Mouse (Mus musculus) forebrain, postnatal 0 days (tissue): ENCODE measurements around the gene Iqcb1. TPM values are rescaled to one million over a fixed set of nuclear protein-coding genes. Genes with fewer than 3 reads are reported as not detected.

Experiments
- ATAC-seq: fragments of 200-750 bp; cut with Nextera tagmentation; 2 replicates; pipeline ENCODE4 v1.8.0; 2017; ENCODE audit warnings: mild to moderate bottlenecking, moderate library complexity
- DNase-seq: peaks from one replicate; pipeline ENCODE4 v3.0.0-alpha.2; 2015
- H3K27ac ChIP-seq: fragments of 300-500 bp; sonication (generic); 2 replicates; pipeline ENCODE4 v1.5.1; 2014; ENCODE audit warnings: low read depth, mild to moderate bottlenecking, antibody characterized with exemption, low read length, moderate library complexity, mixed read lengths
- H3K27me3 ChIP-seq: fragments of 300-500 bp; sonication (generic); 2 replicates; pipeline ENCODE4 v1.6.1; 2014; ENCODE audit warnings: mild to moderate bottlenecking, low read length, mixed read lengths; ENCODE audit not compliant: insufficient read depth
- H3K36me3 ChIP-seq: fragments of 300-500 bp; sonication (generic); 2 replicates; pipeline ENCODE4 v1.6.1; 2014; ENCODE audit warnings: mild to moderate bottlenecking, moderate library complexity; ENCODE audit not compliant: insufficient read depth
- H3K4me1 ChIP-seq: fragments of 300-500 bp; sonication (generic); 2 replicates; pipeline ENCODE4 v1.6.1; 2014; ENCODE audit warnings: antibody characterized with exemption; ENCODE audit not compliant: insufficient read depth
- H3K4me2 ChIP-seq: fragments of 300-500 bp; sonication (generic); 2 replicates; pipeline ENCODE4 v1.6.1; 2014; ENCODE audit warnings: low read depth, mild to moderate bottlenecking, moderate library complexity
- H3K4me3 ChIP-seq: fragments of 300-500 bp; sonication (generic); 2 replicates; pipeline ENCODE4 v1.5.1; 2014; ENCODE audit warnings: low read depth, low read length, mixed read lengths
- H3K9ac ChIP-seq: fragments of 300-500 bp; sonication (generic); 2 replicates; pipeline ENCODE4 v1.6.1; 2014; ENCODE audit warnings: mild to moderate bottlenecking
- H3K9me3 ChIP-seq: fragments of 300-500 bp; sonication (generic); 2 replicates; pipeline ENCODE4 v1.6.1; 2016; ENCODE audit warnings: low read length
- CTCF ChIP-seq: sonication (generic); IDR thresholded peaks from 2 replicates; pipeline ENCODE4 v1.5.1; 2016; ENCODE audit warnings: antibody characterized with exemption, control low read depth, low read depth
- WGBS: fragments of 180-500 bp; shearing (Covaris S2); extraction: QIAGEN DNeasy Blood & Tissue Kit; methylation state at CpG from one replicate; pipeline ENCODE4 v1.1.7; 2014; 5-methylcytosine and 5-hydroxymethylcytosine counted together
- polyA plus RNA-seq: library from polyadenylated mRNA; unstranded; fragments of >200 nt; fragmentation: Nextera tagmentation; extraction: Ambion mirVana; gene quantifications from 2 replicates; pipeline ENCODE4 v1.2.1, GENCODE M21; 2015
- total RNA-seq: library from RNA; depleted of rRNA; stranded (reverse); fragments of >200 nt; gene quantifications from 2 replicates; pipeline ENCODE4 v1.2.3, GENCODE M21; 2014; rRNA removed

Gene Iqcb1
- total RNA-seq, result 25.1 and 26.0 TPM in 2 replicates
- polyA plus RNA-seq, result 40.7 and 66.0 TPM in 2 replicates

GRCm38 (mm10) chr16:36828054-36828786 lies at the start of gene Iqcb1:
TSS of gene Iqcb1 (plus strand) at chr16:36828385.
- H3K27ac ChIP-seq, result peak within 1 kb of the TSS; percentile 79
- 2% methylated on average over 62 of the region's 64 CpGs for WGBS

DNA sequence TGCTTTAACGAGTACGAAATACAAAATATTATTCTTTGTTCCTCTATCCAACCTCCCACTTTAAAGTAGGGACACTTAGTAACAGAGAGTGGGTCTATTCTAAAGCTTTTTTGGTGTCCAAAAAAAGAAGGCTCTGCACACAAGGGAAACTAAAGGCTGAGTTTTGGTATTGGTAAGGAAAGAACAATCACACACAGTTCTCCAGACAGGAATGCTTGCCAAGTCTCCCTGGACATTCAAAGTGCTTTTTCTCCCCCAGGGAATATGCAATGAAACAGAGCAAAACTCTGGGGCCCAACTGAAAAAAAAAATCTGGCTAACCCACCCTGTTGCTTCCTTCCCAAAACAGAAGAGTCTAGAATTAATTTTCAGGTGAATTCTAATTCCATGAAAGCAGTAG lies 44.0 kb upstream of the Iqcb1 start:
- Histone ChIP-seq H3K9me3 (no peaks in the 10 kb centered on the region), H3K9ac (no peak overlapping the region), H3K4me1 (no peaks in the 10 kb centered on the region; the same call in 1 of the 2 replicates), H3K27me3 (no peaks in the 10 kb centered on the region), H3K4me2 (peak overlapping the region; percentile 26; the same call in 1 of the 2 replicates), H3K27ac (0 out of 2 replicates have a peak overlapping the region, but pooled peaks have one; percentile 29), H3K4me3 (peak overlapping the region; percentile 27), H3K36me3 (no peaks in the 10 kb centered on the region)
- ATAC-seq (no peak), DNase-seq (no peak)
- TF ChIP-seq CTCF, result no peak
- 25% methylated on average over 2 of the region's 2 CpGs for WGBS

More at GRCm38 (mm10) chr16:36828054-36828786, at the start of gene Iqcb1:
- Histone ChIP-seq H3K36me3 (no peaks in the 10 kb centered on the region), H3K4me3 (peak within 1 kb of the TSS; percentile 76), H3K9me3 (no peaks in the 10 kb centered on the region), H3K27me3 (peaks cover 3% of the 10 kb centered on the region; the same call in 1 of the 2 replicates), H3K4me1 (peaks cover 11% of the 10 kb centered on the region), H3K9ac (peak within 1 kb of the TSS; percentile 95), H3K4me2 (peak within 1 kb of the TSS; percentile 82)
- TF ChIP-seq CTCF, result no peak
- DNase-seq (peak; percentile 88), ATAC-seq (peak; percentile 99)

DNA sequence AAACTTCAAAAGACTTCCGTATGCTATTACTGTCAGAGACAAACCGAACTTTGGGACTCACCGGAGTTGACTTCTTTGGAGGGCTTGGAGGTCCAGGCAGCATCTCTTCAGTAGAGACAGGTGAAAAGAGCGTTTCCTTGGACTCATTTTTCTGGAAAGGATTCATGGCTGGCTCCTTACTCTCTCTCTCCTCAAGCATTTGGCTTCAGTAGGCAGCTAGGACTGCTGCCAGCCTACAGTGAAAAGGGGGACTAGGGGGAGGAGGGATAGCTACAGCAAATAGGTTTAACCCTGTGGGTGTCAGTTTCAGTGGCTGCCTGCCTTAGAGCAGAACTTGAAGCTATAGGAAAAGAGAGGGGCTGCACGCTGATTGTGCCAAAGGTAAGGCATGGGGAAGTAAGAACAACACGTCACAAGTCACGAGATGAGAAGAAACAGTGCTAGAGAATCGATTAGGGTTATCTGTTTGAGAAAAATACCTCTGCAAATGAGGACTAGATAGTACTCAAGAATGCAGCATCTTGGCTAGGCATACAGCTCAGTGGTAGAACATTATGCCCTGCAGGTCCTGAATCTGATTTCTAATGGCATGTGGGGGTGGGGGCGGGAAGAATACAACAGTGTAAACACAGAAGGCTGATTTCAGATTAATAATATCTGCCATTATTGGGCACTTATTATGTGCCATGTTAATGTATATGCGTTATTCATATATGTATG lies 43.4 kb upstream of the Iqcb1 start, which contains the start of gene Slc15a2:
Gene Slc15a2 (minus strand): TSS at position 369 of the 720 bp plus-strand sequence.
- 33% methylated on average over 10 of the region's 10 CpGs for WGBS
- Histone ChIP-seq H3K27me3 (no peaks in the 10 kb centered on the region), H3K9ac (no peak within 1 kb of the TSS), H3K9me3 (no peaks in the 10 kb centered on the region), H3K4me3 (peak within 1 kb of the TSS; percentile 27), H3K27ac (0 out of 2 replicates have a peak within 1 kb of the TSS, but pooled peaks have one; percentile 29), H3K4me1 (no peaks in the 10 kb centered on the region; the same call in 1 of the 2 replicates), H3K4me2 (peak within 1 kb of the TSS; percentile 26), H3K36me3 (no peaks in the 10 kb centered on the region)
- TF ChIP-seq CTCF, result no peak
- ATAC-seq (peak; percentile 84), DNase-seq (peak; percentile 87)

DNA sequence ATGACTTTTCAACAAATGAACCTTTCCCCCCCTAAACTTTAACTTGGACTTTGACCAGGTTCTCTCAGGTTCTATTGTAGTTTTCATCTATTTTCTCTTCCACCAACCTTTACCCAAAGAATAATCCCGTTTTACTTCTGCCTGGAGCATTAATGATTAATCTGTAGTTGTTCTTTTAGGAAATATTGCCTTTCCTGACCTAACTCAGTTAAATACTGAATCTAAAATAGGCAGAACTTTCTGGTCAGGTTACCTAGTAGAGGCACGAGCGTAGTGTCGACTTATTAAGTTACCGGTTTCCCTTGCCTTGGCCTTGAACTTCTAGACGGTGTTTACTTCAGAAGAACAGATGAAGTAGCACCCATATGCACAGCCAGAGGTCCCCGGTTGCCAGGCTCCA lies 41.7 kb upstream of the Iqcb1 start:
- no peak overlapping the region for H3K4me3 ChIP-seq
- DNase-seq, result no peak
- H3K9ac ChIP-seq, result no peak overlapping the region
- no peaks in the 10 kb centered on the region for H3K27me3 ChIP-seq
- H3K4me2 ChIP-seq, result no peak overlapping the region
- no peaks in the 10 kb centered on the region; the same call in 1 of the 2 replicates for H3K4me1 ChIP-seq
- ATAC-seq, result no peak
- WGBS, result 88% methylated on average over 7 of the region's 7 CpGs
- H3K36me3 ChIP-seq, result no peaks in the 10 kb centered on the region
- H3K27ac ChIP-seq, result no peak overlapping the region
- no peak for TF ChIP-seq CTCF
- no peaks in the 10 kb centered on the region for H3K9me3 ChIP-seq

DNA sequence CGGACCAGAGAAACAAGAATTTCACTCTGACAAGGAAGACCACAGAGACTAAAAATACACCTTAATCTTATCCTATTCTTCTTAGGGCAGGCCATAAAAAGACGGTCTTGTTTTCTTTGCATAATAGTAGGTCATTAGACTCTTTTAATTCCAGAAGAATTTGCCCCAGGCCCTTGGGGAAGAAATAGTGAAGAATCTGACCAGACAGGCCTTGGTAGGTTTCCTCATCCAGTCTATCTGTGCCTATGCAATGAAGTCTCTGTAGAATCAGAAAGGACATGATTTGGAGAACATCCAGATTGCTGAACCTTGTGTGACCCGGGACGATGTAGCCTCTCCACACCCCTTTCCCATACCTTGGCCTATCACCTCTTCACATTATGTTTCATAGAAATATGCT lies 38.0 kb upstream of the Iqcb1 start:
- TF ChIP-seq CTCF, result no peak
- no peak overlapping the region for H3K4me3 ChIP-seq
- no peaks in the 10 kb centered on the region for H3K36me3 ChIP-seq
- H3K27ac ChIP-seq, result no peak overlapping the region
- H3K27me3 ChIP-seq, result no peaks in the 10 kb centered on the region
- ATAC-seq (no peak), DNase-seq (no peak)
- 93% methylated on average over 4 of the region's 4 CpGs for WGBS
- no peak overlapping the region for H3K9ac ChIP-seq
- H3K4me1 ChIP-seq, result no peaks in the 10 kb centered on the region
- H3K9me3 ChIP-seq, result no peaks in the 10 kb centered on the region
- no peak overlapping the region for H3K4me2 ChIP-seq

- Histone ChIP-seq H3K9ac (no peak overlapping the region), H3K4me3 (no peak overlapping the region), H3K9me3 (no peaks in the 10 kb centered on the region), H3K36me3 (no peaks in the 10 kb centered on the region), H3K4me2 (no peak overlapping the region), H3K4me1 (no peaks in the 10 kb centered on the region), H3K27ac (no peak overlapping the region), H3K27me3 (no peaks in the 10 kb centered on the region)
- TF ChIP-seq CTCF, result no peak
- ATAC-seq, result no peak
- no peak for DNase-seq
- 87% methylated on average over 2 of the region's 2 CpGs for WGBS
These were observed 33.2 kb upstream of the Iqcb1 start for GRCm38 (mm10) chr16:36794976-36795375.

DNA sequence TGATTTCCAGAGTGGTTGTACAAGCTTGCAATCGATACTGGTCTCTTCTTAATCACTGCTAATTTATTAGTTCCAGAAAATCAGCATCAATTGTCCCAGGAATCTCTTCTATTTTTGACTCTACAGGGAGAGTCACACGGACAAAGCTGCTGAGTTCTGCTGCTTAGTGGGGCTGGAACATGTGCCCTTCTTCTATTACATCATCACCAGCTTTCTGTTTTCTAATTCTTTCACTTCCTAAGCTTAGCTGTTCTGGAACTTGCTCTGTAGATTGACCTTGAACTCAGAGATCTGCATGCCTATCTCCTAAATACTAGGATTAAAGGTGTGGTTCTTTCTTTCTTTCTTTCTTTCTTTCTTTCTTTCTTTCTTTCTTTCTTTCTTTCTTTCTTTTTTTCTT lies 29.9 kb upstream of the Iqcb1 start:
- H3K9ac ChIP-seq, result no peak overlapping the region
- DNase-seq, result no peak
- no peaks in the 10 kb centered on the region for H3K4me1 ChIP-seq
- no peak overlapping the region for H3K4me2 ChIP-seq
- no peaks in the 10 kb centered on the region for H3K27me3 ChIP-seq
- whole genome bisulfite sequencing, result 84% methylated on average over 2 of the region's 2 CpGs
- H3K4me3 ChIP-seq, result no peak overlapping the region
- H3K27ac ChIP-seq, result no peak overlapping the region
- no peak for TF ChIP-seq CTCF
- no peaks in the 10 kb centered on the region for H3K9me3 ChIP-seq
- no peaks in the 10 kb centered on the region for H3K36me3 ChIP-seq
- no peak for ATAC-seq
